Mouse (Mus musculus) embryonic facial prominence, embryonic 10.5 days (tissue): Measurements from ENCODE around the gene Cdk14. TPM values are rescaled to one million over a fixed set of nuclear protein-coding genes. Genes with fewer than 3 reads are reported as not detected.

Experiments used
- DNase-seq: peaks from one replicate; pipeline ENCODE4 v3.0.0-alpha.2; 2017; ENCODE audit warnings: low spot score
- H3K27ac ChIP-seq: fragments of 300-500 bp; sonication (generic); replicated peaks from 2 replicates; pipeline ENCODE4 v1.5.1; 2016; ENCODE audit warnings: mild to moderate bottlenecking
- H3K27me3 ChIP-seq: fragments of 300-500 bp; sonication (generic); replicated peaks from 2 replicates; pipeline ENCODE4 v1.6.1; 2016; ENCODE audit warnings: low read depth, mild to moderate bottlenecking; ENCODE audit not compliant: poor library complexity, severe bottlenecking
- H3K36me3 ChIP-seq: fragments of 300-500 bp; sonication (generic); replicated peaks from 2 replicates; pipeline ENCODE4 v1.6.1; 2016; ENCODE audit warnings: mild to moderate bottlenecking, moderate library complexity
- H3K4me1 ChIP-seq: fragments of 300-500 bp; sonication (generic); 2 replicates; pipeline ENCODE4 v1.6.1; 2016
- H3K4me3 ChIP-seq: fragments of 300-500 bp; sonication (generic); 2 replicates; pipeline ENCODE4 v1.5.1; 2016; ENCODE audit warnings: mild to moderate bottlenecking, moderate library complexity
- H3K9me3 ChIP-seq: fragments of 300-500 bp; sonication (generic); 2 replicates; pipeline ENCODE4 v1.6.1; 2016; ENCODE audit warnings: mild to moderate bottlenecking
- WGBS: fragments of 180-500 bp; shearing (Covaris S2); methylation state at CpG from one replicate; pipeline ENCODE4 v1.1.7; 2016; 5-methylcytosine and 5-hydroxymethylcytosine counted together
- polyA plus RNA-seq: library from polyadenylated mRNA; unstranded; fragments of >200 nt; fragmentation: Nextera tagmentation; extraction: Ambion mirVana; gene quantifications from 2 replicates; pipeline ENCODE4 v1.2.1, GENCODE M21; 2016

The Cdk14 gene
- polyA plus RNA-seq, result 17.2 and 18.3 TPM in 2 replicates

GRCm38 (mm10) chr5:5419992-5420455 lies at the start of gene Cdk14:
Cdk14 (minus strand) TSS chr5:5420312.
- no peaks in the 10 kb centered on the region for H3K4me1 ChIP-seq
- no peaks in the 10 kb centered on the region for H3K9me3 ChIP-seq
- DNase-seq, result no peak
- no peaks in the 10 kb centered on the region for H3K27me3 ChIP-seq
- H3K27ac ChIP-seq, result no peak within 1 kb of the TSS
- H3K36me3 ChIP-seq, result no peaks in the 10 kb centered on the region
- WGBS, result 84% methylated on average over 9 of the region's 9 CpGs
- no peak within 1 kb of the TSS for H3K4me3 ChIP-seq

GRCm38 (mm10) chr5:5465256-5465655 lies 45.1 kb upstream of the Cdk14 start:
- Histone ChIP-seq H3K4me3 (no peak overlapping the region), H3K36me3 (no peaks in the 10 kb centered on the region), H3K27me3 (no peaks in the 10 kb centered on the region), H3K27ac (no peak overlapping the region), H3K9me3 (no peaks in the 10 kb centered on the region), H3K4me1 (no peaks in the 10 kb centered on the region)
- no peak for DNase-seq
- 80% methylated on average over 1 of the region's 1 CpGs for WGBS

- H3K4me1 ChIP-seq, result no peaks in the 10 kb centered on the region
These were observed 11.8 kb upstream of the Cdk14 start for GRCm38 (mm10) chr5:5431746-5432438.

GRCm38 (mm10) chr5:5423723-5424171 lies 3.6 kb upstream of the Cdk14 start:
- WGBS, result 75% methylated on average over 6 of the region's 6 CpGs

More at GRCm38 (mm10) chr5:5431746-5432438, 11.8 kb upstream of the Cdk14 start:
- no peak for DNase-seq
- H3K27me3 ChIP-seq, result no peaks in the 10 kb centered on the region
- 80% methylated on average over 5 of the region's 5 CpGs for WGBS
- no peak overlapping the region for H3K27ac ChIP-seq
- H3K9me3 ChIP-seq, result no peaks in the 10 kb centered on the region
- no peak overlapping the region for H3K4me3 ChIP-seq
- H3K36me3 ChIP-seq, result no peaks in the 10 kb centered on the region

GRCm38 (mm10) chr5:5423081-5423480 lies 3.0 kb upstream of the Cdk14 start:
- Histone ChIP-seq H3K27me3 (no peaks in the 10 kb centered on the region), H3K36me3 (no peaks in the 10 kb centered on the region), H3K4me3 (no peak overlapping the region), H3K9me3 (no peaks in the 10 kb centered on the region), H3K4me1 (no peaks in the 10 kb centered on the region), H3K27ac (no peak overlapping the region)
- 94% methylated on average over 4 of the region's 4 CpGs for WGBS
- DNase-seq, result no peak

More at GRCm38 (mm10) chr5:5423723-5424171, 3.6 kb upstream of the Cdk14 start:
- no peak overlapping the region for H3K27ac ChIP-seq
- no peak for DNase-seq
- no peaks in the 10 kb centered on the region for H3K9me3 ChIP-seq
- no peaks in the 10 kb centered on the region for H3K27me3 ChIP-seq
- no peaks in the 10 kb centered on the region for H3K36me3 ChIP-seq
- no peaks in the 10 kb centered on the region for H3K4me1 ChIP-seq
- H3K4me3 ChIP-seq, result no peak overlapping the region

GRCm38 (mm10) chr5:5421439-5421838 lies 1.3 kb upstream of the Cdk14 start:
- no peaks in the 10 kb centered on the region for H3K4me1 ChIP-seq
- no peak overlapping the region for H3K4me3 ChIP-seq
- H3K27me3 ChIP-seq, result no peaks in the 10 kb centered on the region
- 91% methylated on average over 2 of the region's 2 CpGs for WGBS
- no peak for DNase-seq
- H3K36me3 ChIP-seq, result no peaks in the 10 kb centered on the region
- H3K9me3 ChIP-seq, result no peaks in the 10 kb centered on the region
- no peak overlapping the region for H3K27ac ChIP-seq

GRCm38 (mm10) chr5:5419253-5419652 lies 859 bp downstream of the Cdk14 start:
- H3K9me3 ChIP-seq, result no peaks in the 10 kb centered on the region
- WGBS, result 77% methylated on average over 1 of the region's 1 CpGs
- no peak overlapping the region for H3K4me3 ChIP-seq
- H3K4me1 ChIP-seq, result no peaks in the 10 kb centered on the region
- no peaks in the 10 kb centered on the region for H3K27me3 ChIP-seq
- no peaks in the 10 kb centered on the region for H3K36me3 ChIP-seq
- DNase-seq, result no peak
- no peak overlapping the region for H3K27ac ChIP-seq

GRCm38 (mm10) chr5:5414835-5415234 lies 5.3 kb downstream of the Cdk14 start:
- Histone ChIP-seq H3K4me3 (no peak overlapping the region), H3K27ac (no peak overlapping the region), H3K27me3 (no peaks in the 10 kb centered on the region), H3K9me3 (no peaks in the 10 kb centered on the region), H3K36me3 (no peaks in the 10 kb centered on the region), H3K4me1 (no peaks in the 10 kb centered on the region)
- DNase-seq, result no peak
- WGBS, result 81% methylated on average over 3 of the region's 3 CpGs

GRCm38 (mm10) chr5:5411886-5412285 lies 8.2 kb downstream of the Cdk14 start:
- DNase-seq, result no peak
- no peaks in the 10 kb centered on the region for H3K27me3 ChIP-seq
- H3K9me3 ChIP-seq, result no peaks in the 10 kb centered on the region
- no peaks in the 10 kb centered on the region for H3K36me3 ChIP-seq
- 91% methylated on average over 2 of the region's 2 CpGs for WGBS
- H3K4me1 ChIP-seq, result no peaks in the 10 kb centered on the region
- H3K27ac ChIP-seq, result no peak overlapping the region
- no peak overlapping the region for H3K4me3 ChIP-seq

GRCm38 (mm10) chr5:5401986-5402385 lies 18.1 kb downstream of the Cdk14 start:
- no peak for DNase-seq
- Histone ChIP-seq H3K36me3 (no peaks in the 10 kb centered on the region), H3K27ac (no peak overlapping the region), H3K4me3 (no peak overlapping the region), H3K27me3 (no peaks in the 10 kb centered on the region), H3K4me1 (no peaks in the 10 kb centered on the region), H3K9me3 (no peaks in the 10 kb centered on the region)
- WGBS, result 82% methylated on average over 4 of the region's 4 CpGs

- H3K27ac ChIP-seq, result no peak overlapping the region
- no peak for DNase-seq
- H3K4me3 ChIP-seq, result no peak overlapping the region
- WGBS, result 64% methylated on average over 3 of the region's 3 CpGs
- H3K4me1 ChIP-seq, result no peaks in the 10 kb centered on the region
- H3K36me3 ChIP-seq, result no peaks in the 10 kb centered on the region
- no peaks in the 10 kb centered on the region for H3K9me3 ChIP-seq
- no peaks in the 10 kb centered on the region for H3K27me3 ChIP-seq
These were observed 27.3 kb downstream of the Cdk14 start for GRCm38 (mm10) chr5:5392786-5393185.

GRCm38 (mm10) chr5:5380731-5381718 lies 39.1 kb downstream of the Cdk14 start:
- H3K36me3 ChIP-seq, result no peaks in the 10 kb centered on the region
- peak overlapping the region; percentile 96 for H3K27ac ChIP-seq
- H3K9me3 ChIP-seq, result no peaks in the 10 kb centered on the region
- H3K4me3 ChIP-seq, result peak overlapping the region; percentile 75
- WGBS, result 4% methylated on average over 23 of the region's 23 CpGs
- no peak for DNase-seq
- H3K27me3 ChIP-seq, result no peaks in the 10 kb centered on the region
- H3K4me1 ChIP-seq, result peaks cover 21% of the 10 kb centered on the region
